Mouse (Mus musculus): Measurements from ENCODE around the gene Dtx4. TPM values are rescaled to one million over a fixed set of nuclear protein-coding genes. Genes with fewer than 3 reads are reported as not detected.
A peak's percentile ranks its signal among the peaks of the same experiment; 100 is the strongest.

The Dtx4 gene
- polyA plus RNA-seq, 1 experiment: 5.0 TPM

- H3K4me3 ChIP-seq (ENCODE audit: insufficient read depth, poor library complexity, severe bottlenecking): no peak overlapping the region
- no peak for TF ChIP-seq CEBPB (IDR thresholded peaks at IDR 0.05; ENCODE audit: low read depth)
- TF ChIP-seq CTCF (IDR thresholded peaks at IDR 0.05; ENCODE audit: control insufficient read depth, insufficient read depth, insufficient read length): no peak
- no peak for TF ChIP-seq MYOD1 (IDR thresholded peaks at IDR 0.05; ENCODE audit: control insufficient read depth, insufficient read length, low read depth)
- no peak for TF ChIP-seq MAX (IDR thresholded peaks at IDR 0.05)
- TF ChIP-seq FOSL1 (IDR thresholded peaks at IDR 0.05; ENCODE audit: insufficient read depth, low read length, poor library complexity, severe bottlenecking): no peak
- TF ChIP-seq USF1 (IDR thresholded peaks at IDR 0.05; ENCODE audit: low read depth): no peak
- TF ChIP-seq MYOG (IDR thresholded peaks at IDR 0.05; ENCODE audit: control insufficient read depth, extremely low read depth, insufficient read length): no peak
- no peaks in the 10 kb centered on the region for H3K79me3 ChIP-seq (ENCODE audit: low read depth)
- H3K79me2 ChIP-seq (ENCODE audit: control insufficient read depth, insufficient read depth): no peaks in the 10 kb centered on the region
- H3ac ChIP-seq (ENCODE audit: control insufficient read depth, insufficient read length, low read depth): no peak overlapping the region
- H3K27me3 ChIP-seq (ENCODE audit: control insufficient read depth, insufficient read depth, insufficient read length): no peaks in the 10 kb centered on the region
- H3K36me3 ChIP-seq (ENCODE audit: control insufficient read depth, insufficient read depth): no peaks in the 10 kb centered on the region
Observed at GRCm38 (mm10) chr19:12435011-12435416, 66.2 kb downstream of the Dtx4 start.

DNA sequence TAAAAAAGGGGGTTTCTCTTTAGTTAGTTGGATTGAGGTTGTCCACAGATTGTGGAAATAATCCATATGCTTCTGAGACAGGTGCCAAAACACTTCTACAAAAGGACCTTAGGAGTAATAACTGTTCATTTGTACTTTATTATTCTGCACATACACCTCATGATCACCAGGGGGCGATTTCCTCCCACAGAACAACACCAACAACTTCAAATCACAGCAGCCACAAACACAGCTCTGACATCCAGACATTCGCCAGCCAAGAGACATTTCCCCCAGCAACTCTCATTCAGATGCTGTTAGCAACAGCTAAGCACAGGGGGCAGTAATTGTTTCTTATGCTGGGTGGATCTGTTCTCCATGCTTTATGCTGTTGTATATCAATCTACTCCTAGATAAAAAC is 68.2 kb downstream of the Dtx4 start:
- Histone ChIP-seq H3ac (ENCODE audit: control insufficient read depth, insufficient read length, low read depth) (no peak overlapping the region), H3K79me3 (ENCODE audit: low read depth) (no peaks in the 10 kb centered on the region), H3K27me3 (ENCODE audit: control insufficient read depth, insufficient read depth, insufficient read length) (no peaks in the 10 kb centered on the region), H3K79me2 (ENCODE audit: control insufficient read depth, insufficient read depth) (no peaks in the 10 kb centered on the region), H3K4me3 (ENCODE audit: insufficient read depth, poor library complexity, severe bottlenecking) (no peak overlapping the region), H3K36me3 (ENCODE audit: control insufficient read depth, insufficient read depth) (no peaks in the 10 kb centered on the region)
- no peak for TF ChIP-seq MAX (IDR thresholded peaks at IDR 0.05)
- TF ChIP-seq CTCF (IDR thresholded peaks at IDR 0.05; ENCODE audit: control insufficient read depth, insufficient read depth, insufficient read length): peak; percentile 27

GRCm38 (mm10) chr19:12427605-12428004 is 73.6 kb downstream of the Dtx4 start, which contains the start of gene Pfpl:
Gene Pfpl, plus strand, starts transcription at chr19:12427905.
- no peak within 1 kb of the TSS for H3K4me3 ChIP-seq (ENCODE audit: insufficient read depth, poor library complexity, severe bottlenecking)
- no peaks in the 10 kb centered on the region for H3K27me3 ChIP-seq (ENCODE audit: control insufficient read depth, insufficient read depth, insufficient read length)
- H3ac ChIP-seq (ENCODE audit: control insufficient read depth, insufficient read length, low read depth): no peak within 1 kb of the TSS
- H3K79me2 ChIP-seq (ENCODE audit: control insufficient read depth, insufficient read depth): no peaks in the 10 kb centered on the region
- TF ChIP-seq MYOD1 (IDR thresholded peaks at IDR 0.05; ENCODE audit: control insufficient read depth, insufficient read length, low read depth) (no peak), FOSL1 (IDR thresholded peaks at IDR 0.05; ENCODE audit: insufficient read depth, low read length, poor library complexity, severe bottlenecking) (no peak), MYOG (IDR thresholded peaks at IDR 0.05; ENCODE audit: control insufficient read depth, extremely low read depth, insufficient read length) (no peak), MAX (IDR thresholded peaks at IDR 0.05) (no peak), CTCF (IDR thresholded peaks at IDR 0.05; ENCODE audit: control insufficient read depth, insufficient read depth, insufficient read length) (no peak), USF1 (IDR thresholded peaks at IDR 0.05; ENCODE audit: low read depth) (no peak), CEBPB (IDR thresholded peaks at IDR 0.05; ENCODE audit: low read depth) (no peak)
- H3K79me3 ChIP-seq (ENCODE audit: low read depth): no peaks in the 10 kb centered on the region
- H3K36me3 ChIP-seq (ENCODE audit: control insufficient read depth, insufficient read depth): no peaks in the 10 kb centered on the region

DNA sequence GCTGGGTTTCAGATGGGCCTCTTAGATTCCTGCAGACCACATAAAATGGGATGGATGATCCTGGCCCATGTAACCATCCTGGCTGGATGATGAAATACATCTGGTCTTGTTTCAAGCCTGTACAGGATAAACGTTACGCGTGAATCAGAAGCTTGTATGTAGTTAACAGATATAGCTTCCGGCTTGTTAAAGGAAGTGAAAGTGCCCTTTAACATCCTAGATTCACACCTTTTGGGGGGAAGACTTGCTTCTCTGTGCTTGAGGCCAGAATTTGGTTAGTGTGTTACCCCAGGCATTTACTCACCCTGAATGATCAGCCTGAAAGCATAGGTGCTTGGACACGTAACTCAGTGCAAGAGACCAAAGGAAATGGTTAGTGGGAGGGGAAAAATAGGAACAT is 74.2 kb downstream of the Dtx4 start:
- no peak overlapping the region for H3ac ChIP-seq (ENCODE audit: control insufficient read depth, insufficient read length, low read depth)
- H3K79me3 ChIP-seq (ENCODE audit: low read depth): no peaks in the 10 kb centered on the region
- no peak overlapping the region for H3K4me3 ChIP-seq (ENCODE audit: insufficient read depth, poor library complexity, severe bottlenecking)
- no peaks in the 10 kb centered on the region for H3K27me3 ChIP-seq (ENCODE audit: control insufficient read depth, insufficient read depth, insufficient read length)
- H3K79me2 ChIP-seq (ENCODE audit: control insufficient read depth, insufficient read depth): no peaks in the 10 kb centered on the region
- TF ChIP-seq CTCF (IDR thresholded peaks at IDR 0.05; ENCODE audit: control insufficient read depth, insufficient read depth, insufficient read length) (no peak), MYOG (IDR thresholded peaks at IDR 0.05; ENCODE audit: control insufficient read depth, extremely low read depth, insufficient read length) (no peak), MYOD1 (IDR thresholded peaks at IDR 0.05; ENCODE audit: control insufficient read depth, insufficient read length, low read depth) (no peak), USF1 (IDR thresholded peaks at IDR 0.05; ENCODE audit: low read depth) (no peak), FOSL1 (IDR thresholded peaks at IDR 0.05; ENCODE audit: insufficient read depth, low read length, poor library complexity, severe bottlenecking) (no peak), CEBPB (IDR thresholded peaks at IDR 0.05; ENCODE audit: low read depth) (no peak), MAX (IDR thresholded peaks at IDR 0.05) (no peak)
- no peaks in the 10 kb centered on the region for H3K36me3 ChIP-seq (ENCODE audit: control insufficient read depth, insufficient read depth)

DNA sequence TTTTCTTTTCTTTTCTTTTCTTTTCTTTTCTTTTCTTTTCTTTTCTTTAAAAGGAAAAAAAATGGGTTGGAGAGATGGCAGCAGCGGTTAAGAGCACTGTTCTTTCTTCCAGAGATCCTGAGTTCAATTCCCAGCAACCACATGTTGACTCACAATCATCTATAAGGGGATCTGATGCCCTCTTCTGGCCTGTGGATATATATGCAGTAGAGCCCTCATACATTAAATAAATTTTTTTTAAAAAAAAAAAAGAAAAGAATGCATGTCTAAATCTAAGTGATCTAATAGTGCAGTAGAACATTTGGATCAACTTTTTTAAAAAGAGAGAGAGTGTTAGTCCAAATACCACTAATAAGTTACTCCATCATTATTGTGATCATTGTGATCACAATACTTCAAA is 79.6 kb downstream of the Dtx4 start:
- H3K79me2 ChIP-seq (ENCODE audit: control insufficient read depth, insufficient read depth): no peaks in the 10 kb centered on the region
- H3K27me3 ChIP-seq (ENCODE audit: control insufficient read depth, insufficient read depth, insufficient read length): no peaks in the 10 kb centered on the region
- no peaks in the 10 kb centered on the region for H3K36me3 ChIP-seq (ENCODE audit: control insufficient read depth, insufficient read depth)
- H3K79me3 ChIP-seq (ENCODE audit: low read depth): no peaks in the 10 kb centered on the region
- no peak overlapping the region for H3K4me3 ChIP-seq (ENCODE audit: insufficient read depth, poor library complexity, severe bottlenecking)
- no peak for TF ChIP-seq USF1 (IDR thresholded peaks at IDR 0.05; ENCODE audit: low read depth)
- TF ChIP-seq MYOG (IDR thresholded peaks at IDR 0.05; ENCODE audit: control insufficient read depth, extremely low read depth, insufficient read length): no peak
- TF ChIP-seq FOSL1 (IDR thresholded peaks at IDR 0.05; ENCODE audit: insufficient read depth, low read length, poor library complexity, severe bottlenecking): no peak
- no peak overlapping the region for H3ac ChIP-seq (ENCODE audit: control insufficient read depth, insufficient read length, low read depth)

DNA sequence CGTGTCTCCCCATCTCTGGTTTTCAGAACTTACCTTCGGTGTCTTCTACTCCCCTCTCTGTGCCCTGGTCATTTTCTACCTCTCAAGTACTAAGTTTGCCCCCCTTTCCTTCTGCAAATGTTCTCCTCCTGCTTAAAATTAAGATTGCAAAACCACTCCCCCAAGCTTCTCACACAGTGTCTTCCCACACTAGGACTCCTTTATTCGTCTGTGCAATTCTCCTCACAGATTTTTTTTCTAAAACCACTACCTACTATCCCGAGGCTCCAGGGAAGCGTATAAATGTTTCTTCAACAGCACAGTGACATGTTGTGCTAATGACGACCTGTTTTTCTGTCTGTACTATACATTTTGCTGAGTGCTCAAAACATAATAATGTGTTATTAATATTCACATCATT is 80.7 kb downstream of the Dtx4 start:
- H3K79me3 ChIP-seq (ENCODE audit: low read depth): no peaks in the 10 kb centered on the region
- no peaks in the 10 kb centered on the region for H3K36me3 ChIP-seq (ENCODE audit: control insufficient read depth, insufficient read depth)
- no peaks in the 10 kb centered on the region for H3K27me3 ChIP-seq (ENCODE audit: control insufficient read depth, insufficient read depth, insufficient read length)
- no peak overlapping the region for H3ac ChIP-seq (ENCODE audit: control insufficient read depth, insufficient read length, low read depth)
- H3K79me2 ChIP-seq (ENCODE audit: control insufficient read depth, insufficient read depth): no peaks in the 10 kb centered on the region
- no peak overlapping the region for H3K4me3 ChIP-seq (ENCODE audit: insufficient read depth, poor library complexity, severe bottlenecking)
- TF ChIP-seq MYOG (IDR thresholded peaks at IDR 0.05; ENCODE audit: control insufficient read depth, extremely low read depth, insufficient read length) (no peak), CEBPB (IDR thresholded peaks at IDR 0.05; ENCODE audit: low read depth) (no peak), CTCF (IDR thresholded peaks at IDR 0.05; ENCODE audit: control insufficient read depth, insufficient read depth, insufficient read length) (no peak), MAX (IDR thresholded peaks at IDR 0.05) (no peak), USF1 (IDR thresholded peaks at IDR 0.05; ENCODE audit: low read depth) (no peak), FOSL1 (IDR thresholded peaks at IDR 0.05; ENCODE audit: insufficient read depth, low read length, poor library complexity, severe bottlenecking) (no peak), MYOD1 (IDR thresholded peaks at IDR 0.05; ENCODE audit: control insufficient read depth, insufficient read length, low read depth) (no peak)
